Mouse (Mus musculus) cerebral cortex, adult 2 months (tissue): ENCODE data around the gene Olfr13.

ENCODE experiments used
- WGBS: fragments of 180-500 bp; shearing (Covaris S2); methylation state at CpG from one replicate; pipeline ENCODE4 v1.1.7; 2018; 5-methylcytosine and 5-hydroxymethylcytosine counted together

Olfr13 gene

DNA sequence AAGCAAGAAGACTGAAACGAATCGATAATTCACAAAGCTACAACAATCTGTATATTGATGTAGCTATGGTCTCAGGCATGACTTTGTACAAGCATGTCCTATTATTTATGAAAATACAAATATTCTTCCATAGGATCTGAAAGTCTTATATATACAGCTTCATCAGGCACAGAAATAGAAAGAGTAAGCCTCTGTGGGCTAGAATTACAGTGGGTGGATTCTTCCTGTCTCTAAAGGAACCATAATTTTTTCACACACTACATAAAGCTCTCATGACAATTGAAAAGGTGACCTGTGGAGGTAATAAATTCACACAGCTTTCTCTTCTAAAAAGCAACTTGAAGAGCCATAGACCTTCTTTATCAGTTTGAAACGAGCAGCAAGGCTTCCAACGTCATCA lies at the start of gene Olfr13:
TSS of gene Olfr13 (plus strand) at position 301 of the 400 bp plus-strand sequence.
- 80% methylated on average over 4 of the region's 4 CpGs for WGBS

- 83% methylated on average over 2 of the region's 2 CpGs for WGBS
These were observed 25.7 kb upstream of the Olfr13 start, which contains the start of gene Olfr237-ps1 for GRCm38 (mm10) chr6:43146267-43146666. Gene Olfr237-ps1, plus strand, starts transcription at chr6:43146567.

DNA sequence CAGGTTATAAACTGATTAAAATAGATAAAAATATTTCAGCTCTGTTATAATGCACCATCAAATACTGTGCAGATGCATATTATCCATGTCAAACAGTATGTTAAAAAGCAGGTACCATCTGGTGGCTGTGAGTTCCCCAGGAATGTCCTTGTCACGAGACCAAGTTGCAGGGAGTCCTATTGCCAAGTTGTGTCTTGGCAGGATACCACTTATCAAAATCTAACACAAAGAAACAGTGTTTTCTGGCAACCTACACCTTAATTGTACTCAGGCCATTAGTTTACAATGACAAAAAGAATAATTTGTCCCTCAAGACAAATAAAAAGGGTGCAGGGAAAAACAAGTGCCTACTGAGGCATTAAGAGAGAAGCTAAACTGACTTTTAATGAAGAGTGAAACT lies 12.4 kb upstream of the Olfr13 start:
- WGBS: 27% methylated on average over 1 of the region's 1 CpGs

DNA sequence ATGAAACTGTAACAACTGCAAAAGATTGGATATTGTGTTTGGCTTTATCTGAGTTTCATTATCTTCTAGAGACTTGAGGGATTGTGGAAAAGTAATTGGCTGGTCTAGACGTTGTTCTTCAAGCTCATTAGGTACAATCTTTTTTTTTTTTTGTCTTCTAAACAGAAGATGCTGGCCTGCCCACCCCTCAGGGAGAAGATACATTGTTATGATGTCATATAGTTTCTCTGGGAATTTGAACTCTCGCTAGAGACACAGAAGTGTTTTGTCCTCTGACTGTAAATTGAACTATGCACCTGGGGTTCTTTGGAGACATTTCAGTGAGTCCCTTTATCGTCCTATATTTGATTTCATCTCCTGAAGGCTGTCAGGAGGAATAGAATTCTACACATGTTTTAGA lies 9.0 kb upstream of the Olfr13 start, which contains the start of gene Olfr437:
TSS of gene Olfr437 (plus strand) at position 301 of the 400 bp plus-strand sequence.
- 71% methylated on average over 3 of the region's 3 CpGs for WGBS

- WGBS: 97% methylated on average over 4 of the region's 4 CpGs
These were observed 4.7 kb upstream of the Olfr13 start for GRCm38 (mm10) chr6:43167246-43167645.

DNA sequence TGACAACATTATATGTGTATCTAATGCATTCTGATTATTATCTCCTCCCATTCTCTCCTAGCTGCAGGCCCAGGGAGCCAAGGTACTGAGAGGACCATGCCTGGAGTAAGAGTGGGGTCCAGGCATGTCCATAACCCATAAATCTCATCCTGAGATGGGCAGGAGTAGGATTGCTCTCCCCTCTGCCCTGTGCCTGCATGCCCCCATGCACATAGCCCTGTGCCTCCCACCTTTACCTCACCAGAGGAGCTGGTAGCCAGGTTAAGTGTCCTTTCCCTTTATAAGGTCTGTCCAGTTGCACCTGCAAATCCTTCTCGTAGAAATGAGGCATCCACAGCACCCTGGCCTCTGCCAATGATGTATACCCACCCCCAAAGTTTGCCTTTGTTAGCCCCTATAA lies 6.2 kb downstream of the Olfr13 start:
- WGBS: 70% methylated on average over 1 of the region's 1 CpGs

DNA sequence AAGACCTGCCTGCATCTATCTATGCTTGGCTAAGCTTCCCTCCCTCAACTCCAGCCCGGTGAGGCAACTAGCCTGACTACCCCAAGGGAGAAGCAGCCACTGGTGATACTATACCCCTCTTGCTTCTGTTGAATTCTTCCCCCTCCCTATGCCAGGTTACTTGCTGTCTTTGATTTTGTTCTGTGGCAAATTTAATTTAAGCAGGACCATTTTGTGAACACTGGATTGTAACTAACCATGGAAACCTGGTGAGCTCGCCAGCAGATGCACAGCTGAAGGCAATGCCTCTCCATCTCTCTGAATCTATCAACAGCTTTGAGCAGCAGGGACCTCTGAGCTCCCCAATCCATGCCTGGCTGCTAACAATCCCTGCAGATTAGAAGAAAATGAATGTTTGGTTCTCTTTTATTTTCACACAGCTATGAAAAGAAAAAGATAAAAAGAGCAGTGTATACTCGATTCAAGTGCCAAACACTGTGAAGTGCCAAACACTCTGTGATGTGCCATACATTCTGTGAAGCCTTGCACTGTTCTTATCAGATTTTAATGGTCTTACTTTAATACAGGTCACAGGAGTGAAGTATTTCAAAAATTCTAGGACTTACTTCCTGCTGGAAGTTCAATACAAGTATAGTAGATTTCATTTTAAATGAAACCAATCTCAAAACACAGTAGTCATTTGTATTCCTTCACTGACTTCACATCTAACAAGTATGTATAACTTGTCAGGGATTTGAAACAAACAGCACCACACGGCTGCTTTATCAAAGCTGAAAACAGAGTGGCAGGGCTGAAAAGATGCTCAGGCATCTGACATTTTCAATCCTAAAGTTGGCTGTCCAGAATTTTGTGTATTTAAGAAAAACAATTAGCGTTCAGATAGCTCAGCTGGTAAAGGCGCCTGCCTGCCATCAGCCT lies 6.9 kb downstream of the Olfr13 start:
- 47% methylated on average over 6 of the region's 6 CpGs for WGBS

GRCm38 (mm10) chr6:43190986-43191385 lies 19.0 kb downstream of the Olfr13 start:
- 80% methylated on average over 3 of the region's 3 CpGs for WGBS

GRCm38 (mm10) chr6:43196781-43197180 lies 24.8 kb downstream of the Olfr13 start, which contains the start of gene Olfr435:
Gene Olfr435, plus strand, starts transcription at chr6:43197146.

GRCm38 (mm10) chr6:43198094-43198493 lies 26.2 kb downstream of the Olfr13 start:
- WGBS: 72% methylated on average over 3 of the region's 3 CpGs

DNA sequence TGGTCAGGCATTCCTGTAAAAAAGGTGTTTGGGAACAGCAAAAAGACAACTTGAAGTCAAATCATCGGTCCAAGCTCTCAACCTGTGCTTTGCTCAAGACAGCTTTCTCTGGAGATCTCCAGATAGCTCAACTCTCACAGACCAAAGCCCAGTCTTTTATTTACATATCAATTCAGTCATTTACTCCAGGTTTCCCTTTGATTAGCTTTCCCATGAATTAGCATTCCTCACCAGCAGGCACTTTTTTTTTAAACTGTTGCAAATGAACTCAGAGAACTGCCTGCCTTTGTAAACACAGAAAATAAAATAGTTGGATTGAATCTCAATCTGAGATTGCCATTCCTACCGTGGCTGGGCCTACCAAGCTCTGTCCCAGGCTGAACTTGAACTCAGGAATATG lies 33.4 kb downstream of the Olfr13 start:
- WGBS: 46% methylated on average over 2 of the region's 2 CpGs

DNA sequence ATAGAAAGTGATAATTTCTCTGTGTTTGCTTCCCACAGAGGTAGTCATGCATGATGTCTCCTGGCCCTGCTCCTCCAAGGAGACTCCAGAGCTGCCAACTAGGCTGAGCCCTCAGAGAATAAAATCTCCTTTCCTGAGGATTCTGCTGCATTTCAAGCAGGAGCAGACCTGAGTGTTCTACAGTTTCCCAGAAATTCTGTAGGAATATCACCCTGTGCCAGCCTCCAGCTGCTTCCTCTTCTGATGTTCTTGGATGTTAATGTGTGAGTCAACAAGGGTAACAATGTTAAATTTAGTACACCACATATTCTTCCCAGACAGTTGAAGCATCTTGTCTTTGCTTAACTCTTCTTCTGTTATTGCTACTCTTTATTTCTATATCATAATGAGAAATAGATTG lies 40.9 kb downstream of the Olfr13 start, which contains the start of gene Olfr434:
TSS of gene Olfr434 (plus strand) at position 149 of the 400 bp plus-strand sequence.

